Mouse (Mus musculus): Measurements from ENCODE around the gene Rfx1.

- TF ChIP-seq GATA1 (IDR thresholded peaks at IDR 0.05; ENCODE audit: low read length) (no peak), TAL1 (IDR thresholded peaks at IDR 0.05; ENCODE audit: low read length) (no peak)
Observed at GRCm38 (mm10) chr8:84038015-84038414, 28.6 kb upstream of the Rfx1 start.

Data from erythroblast, embryonic 14.5 days (primary cell).